Mouse (Mus musculus) frontal cortex, postnatal 36 days (tissue): ENCODE data around the gene Gm17542.
"Not testable (repeated sequence)": the region's sequence is repeated elsewhere in the genome, so short reads cannot be mapped to it uniquely, and the experiment has no call there.

Source experiments
- DNase-seq, 2 experiments: peaks; one replicate each; pipeline ENCODE4 v3.0.0; 2022; ENCODE audit warnings: low spot score in 2 of 2

Gene Gm17542

GRCm38 (mm10) chr10:58718110-58718509, at the start of gene Gm17542:
Gene Gm17542, minus strand, starts transcription at chr10:58718210.
- DNase-seq: not testable (repeated sequence)

DNA sequence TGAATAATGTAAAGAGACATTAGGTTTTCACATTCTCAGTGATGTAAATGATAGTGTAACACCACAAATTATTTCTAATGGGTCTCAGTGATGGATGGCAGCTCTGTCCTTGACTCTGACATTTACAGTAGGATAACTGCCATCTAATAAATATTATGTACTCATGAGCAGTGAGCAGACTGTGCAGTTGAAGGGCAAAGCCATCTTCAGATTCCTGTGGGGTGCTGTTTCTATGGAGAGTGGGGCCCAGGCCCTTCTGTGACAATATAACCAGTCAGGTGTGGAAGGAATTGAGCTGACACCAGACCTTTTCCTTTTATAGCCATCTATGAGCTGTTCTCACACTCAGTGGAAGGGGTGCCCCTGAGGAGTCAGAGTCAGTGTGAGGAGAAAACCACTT, 21.8 kb upstream of the Gm17542 start:
- no peak for DNase-seq

GRCm38 (mm10) chr10:58738152-58738551, 20.1 kb upstream of the Gm17542 start:
- DNase-seq: no peak

GRCm38 (mm10) chr10:58714789-58715148, 3.2 kb downstream of the Gm17542 start:
- no peak for DNase-seq

- peak; percentile 1 to 8 for DNase-seq
These were observed 3.9 kb downstream of the Gm17542 start for GRCm38 (mm10) chr10:58713855-58714788.

DNA sequence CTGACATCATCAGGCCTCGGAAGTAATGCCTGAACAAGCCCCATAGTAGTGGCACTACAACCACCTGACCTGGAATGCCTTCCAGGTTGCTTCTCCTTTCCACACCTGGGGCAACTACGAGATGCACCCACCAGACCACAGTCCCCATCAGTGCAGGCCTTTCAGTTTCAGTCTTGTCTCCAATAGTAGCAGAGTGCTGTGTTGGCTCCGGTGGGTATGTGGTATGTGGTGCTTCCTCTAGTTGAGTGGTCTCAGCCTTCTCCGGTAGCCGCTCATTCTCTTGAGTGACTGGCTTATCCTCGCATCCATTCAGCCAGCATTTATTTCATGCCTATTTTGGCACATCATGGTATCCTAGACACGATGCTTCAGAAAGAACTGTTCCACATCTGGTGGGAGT, 4.8 kb downstream of the Gm17542 start:
- no peak for DNase-seq

- no peak for DNase-seq
These were observed 9.0 kb downstream of the Gm17542 start for GRCm38 (mm10) chr10:58709021-58709420.

DNA sequence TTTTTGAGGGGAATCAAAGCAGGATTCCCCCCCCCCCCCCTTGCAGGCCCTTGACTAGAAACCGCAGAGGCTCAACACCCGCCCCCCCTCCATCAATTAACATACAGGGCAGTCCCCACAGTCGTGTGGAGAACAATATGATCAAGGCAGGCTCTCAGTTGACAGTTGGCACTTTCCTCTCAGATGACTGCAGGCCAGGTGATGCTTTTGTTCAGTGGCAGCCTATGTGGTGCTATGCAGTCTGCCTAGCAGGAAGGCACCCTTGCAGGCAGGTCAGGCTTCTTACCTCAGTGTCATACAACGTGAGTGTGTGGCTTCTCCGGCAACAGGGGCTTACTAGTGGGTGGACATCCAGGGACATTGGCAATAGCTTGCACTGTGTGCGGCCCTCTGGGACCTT, 17.4 kb downstream of the Gm17542 start:
- no peak for DNase-seq

- DNase-seq: no peak
These were observed 17.9 kb downstream of the Gm17542 start for GRCm38 (mm10) chr10:58700160-58700559.

DNA sequence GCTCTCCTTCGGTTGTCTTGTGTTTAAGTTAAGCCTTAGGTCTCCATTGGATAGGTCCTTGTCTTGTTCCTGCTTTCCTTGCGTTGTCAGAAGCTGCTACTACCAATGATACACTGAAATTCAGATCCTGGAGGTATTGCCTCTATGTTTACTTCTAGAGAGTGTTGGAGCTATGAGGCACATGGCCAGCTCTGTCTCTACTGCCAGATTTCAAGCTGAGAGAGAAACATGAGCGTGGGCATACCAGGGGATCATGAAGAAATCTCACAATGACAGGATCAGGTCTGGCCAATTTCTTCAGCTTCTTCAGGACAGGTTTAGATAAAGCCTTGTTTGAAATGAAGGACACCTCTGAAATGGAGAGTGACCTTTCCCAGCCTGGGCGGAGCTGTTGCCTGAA, 19.1 kb downstream of the Gm17542 start:
- no peak for DNase-seq

GRCm38 (mm10) chr10:58691051-58691450, 27.0 kb downstream of the Gm17542 start:
- DNase-seq: no peak

DNA sequence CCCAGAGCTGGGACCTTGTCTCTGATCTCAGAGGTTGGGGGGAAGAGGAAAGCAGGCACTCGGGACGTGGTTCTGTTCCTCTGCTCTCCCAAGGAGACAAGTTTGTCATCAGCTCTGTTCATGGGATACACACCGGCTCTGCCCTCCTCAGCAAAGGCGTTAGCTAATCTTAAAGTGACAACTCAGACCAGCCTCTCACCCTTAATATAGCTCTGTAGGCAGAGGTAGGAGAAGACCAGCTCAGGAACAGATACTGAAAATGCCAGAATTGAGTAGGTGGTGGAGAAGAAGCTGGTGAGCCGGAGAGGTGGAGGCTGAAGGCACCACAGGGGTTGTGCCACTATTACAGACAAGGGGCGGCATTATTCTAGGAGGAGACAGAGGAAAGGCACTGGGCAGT, 38.7 kb downstream of the Gm17542 start:
- peak in 1 of 2 experiments; percentile 23 for DNase-seq

DNA sequence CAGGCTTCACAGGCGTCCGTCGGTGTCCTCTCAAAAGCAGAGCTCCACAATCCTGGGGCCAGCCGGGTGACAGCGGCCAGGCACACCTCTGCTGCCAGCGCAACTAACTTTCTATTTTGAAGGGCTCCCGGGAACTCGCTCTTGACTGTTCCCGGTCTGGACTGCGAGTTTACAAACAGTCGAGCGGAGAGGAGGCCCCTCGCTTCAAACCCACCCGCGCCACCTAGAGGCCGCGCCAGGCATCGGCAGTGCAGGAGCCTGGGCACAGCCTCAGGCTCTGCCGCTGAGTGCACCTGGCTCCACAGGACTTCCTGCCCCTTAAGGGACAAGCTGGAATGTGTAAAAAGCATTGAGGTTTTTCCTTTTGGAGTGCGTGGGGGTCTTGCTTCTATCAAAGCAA, 42.5 kb downstream of the Gm17542 start, which contains the start of gene Edar:
TSS of gene Edar (minus strand) at position 122 of the 400 bp plus-strand sequence.
- peak; percentile 63 to 66 for DNase-seq

DNA sequence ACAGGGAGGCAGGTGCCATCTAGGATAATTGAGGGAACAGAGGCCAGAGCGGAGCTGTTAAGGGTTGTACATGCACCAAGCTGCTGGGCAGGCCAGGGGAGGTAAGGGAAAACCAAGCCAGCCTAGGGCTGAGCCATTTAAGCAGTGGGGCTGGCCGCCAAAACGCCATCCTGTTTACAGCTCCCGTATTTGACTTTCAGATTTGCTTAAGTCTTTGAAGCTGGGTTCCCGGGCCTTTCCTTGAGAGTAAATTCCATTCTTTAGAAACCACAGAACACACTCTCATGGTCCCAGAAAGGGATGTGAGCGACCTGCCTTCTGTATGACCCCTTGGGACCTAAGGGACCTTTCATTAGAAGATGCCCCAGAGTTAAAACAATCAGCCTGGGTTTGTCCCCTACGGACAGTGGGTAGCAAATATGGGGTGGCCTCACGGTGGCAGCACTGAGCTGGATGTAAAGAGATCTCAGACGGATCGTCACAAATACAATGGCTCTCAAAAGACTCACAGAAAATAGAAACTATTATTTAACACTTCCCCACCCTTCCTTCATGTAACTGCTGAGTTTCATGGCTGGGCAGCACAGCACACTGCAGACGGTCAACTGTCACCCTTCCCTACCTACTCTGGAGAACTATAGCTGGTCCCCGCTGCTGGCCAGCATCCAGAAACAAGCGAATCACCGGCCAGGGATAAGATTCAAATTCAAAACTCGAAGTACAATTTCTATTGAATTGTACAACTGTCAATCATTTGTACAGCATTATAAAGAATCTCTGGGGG, 44.5 kb downstream of the Gm17542 start:
- peak; percentile 81 to 84 for DNase-seq

GRCm38 (mm10) chr10:58672557-58673277, 45.3 kb downstream of the Gm17542 start:
- no peak for DNase-seq

- DNase-seq: no peak
These were observed 54.1 kb downstream of the Gm17542 start for GRCm38 (mm10) chr10:58663868-58664267.
